Mouse (Mus musculus) adrenal gland, adult 18-20 months (tissue): ENCODE data around the gene Slc5a2. TPM values are rescaled to one million over a fixed set of nuclear protein-coding genes. Genes with fewer than 3 reads are reported as not detected.

Source experiments
- DNase-seq, 2 experiments: peaks; one replicate each; pipeline ENCODE4 v3.0.0; 2021 to 2022; ENCODE audit warnings: low spot score in 2 of 2
- total RNA-seq, 2 experiments: library from RNA; stranded (reverse); gene quantifications; 1 replicate in 1 of 2; 2 replicates in 1 of 2; pipeline ENCODE4 v1.2.3; 2021

Gene Slc5a2
- total RNA-seq, 2 experiments from 2014 or later = 1.3 TPM; not detected in 1

DNA sequence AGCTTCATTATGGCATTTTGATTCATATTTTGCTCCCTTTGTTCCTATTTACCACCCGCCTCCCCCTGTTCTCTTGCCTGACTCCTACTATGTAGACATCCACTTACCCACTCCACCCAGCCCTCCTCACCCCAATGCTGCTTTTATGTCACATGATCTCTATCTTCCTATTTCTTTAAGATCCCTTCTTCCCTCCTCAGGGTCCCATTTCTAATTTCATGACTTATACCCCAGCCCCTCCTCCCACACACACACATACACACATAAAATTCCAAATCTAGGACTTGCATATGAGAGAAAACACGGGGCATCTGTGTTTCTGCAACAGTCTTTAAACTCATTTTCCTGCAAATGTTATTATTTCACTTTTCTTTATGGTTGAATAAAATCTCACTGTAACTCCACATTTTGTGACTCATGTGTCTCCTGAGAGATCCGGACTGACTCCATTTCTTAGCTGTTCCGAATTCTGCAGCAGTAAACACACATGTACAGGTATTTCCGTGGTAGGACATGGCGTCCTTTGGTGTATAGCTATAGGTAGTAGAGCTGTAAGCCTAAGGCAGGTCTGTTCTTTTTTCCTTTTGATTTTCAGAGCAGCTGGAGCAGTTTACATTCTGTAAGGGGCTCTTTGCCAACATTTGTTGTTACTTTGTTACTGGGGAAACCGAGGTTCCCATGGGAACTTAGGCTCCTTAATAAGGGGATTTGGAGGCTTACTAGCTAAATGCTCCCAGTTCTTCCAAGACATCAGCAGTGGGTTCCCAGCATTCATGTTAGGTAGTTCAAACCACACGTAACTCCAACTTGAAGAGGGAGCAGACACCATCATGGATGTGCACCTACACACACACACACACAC is 33.3 kb downstream of the Slc5a2 start:
- DNase-seq = no peak

DNA sequence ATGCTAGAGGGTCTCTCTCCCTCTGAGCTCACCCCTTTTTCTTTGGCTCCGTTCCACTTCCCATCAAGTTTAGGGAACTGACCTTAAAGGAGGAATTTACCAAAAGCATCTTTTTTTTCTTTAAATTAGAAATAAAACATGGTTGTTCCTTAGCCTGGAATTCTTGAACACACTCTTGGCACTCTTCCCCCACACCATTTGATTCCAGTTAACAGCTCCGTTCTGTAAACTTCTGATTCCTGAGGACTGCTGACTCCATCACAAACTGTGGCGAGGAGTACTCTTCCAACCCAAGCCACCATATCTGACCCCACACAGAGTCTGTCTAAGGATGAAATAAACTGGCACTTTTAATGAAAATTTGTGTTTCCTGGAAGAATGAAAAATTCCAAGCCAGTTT is 35.5 kb downstream of the Slc5a2 start:
- no peak for DNase-seq

DNA sequence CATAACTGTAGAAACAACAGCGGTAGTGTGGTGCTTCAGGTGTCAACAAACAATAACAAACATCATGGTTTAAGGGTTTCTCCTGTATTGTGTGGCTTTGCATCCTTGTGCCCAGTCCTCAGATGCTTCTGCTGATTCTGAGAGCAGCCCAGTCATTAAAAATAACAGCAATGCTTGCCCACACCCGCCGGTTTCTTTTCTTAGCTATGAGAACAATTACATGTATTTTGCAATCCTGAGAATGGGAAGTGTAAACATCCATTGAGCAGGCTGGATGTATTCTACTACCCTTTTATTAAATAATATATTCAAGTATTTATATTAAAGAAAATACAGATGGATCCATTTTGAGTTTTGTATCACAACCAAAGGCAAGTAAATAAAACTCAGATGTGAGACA is 36.7 kb downstream of the Slc5a2 start:
- no peak for DNase-seq

DNA sequence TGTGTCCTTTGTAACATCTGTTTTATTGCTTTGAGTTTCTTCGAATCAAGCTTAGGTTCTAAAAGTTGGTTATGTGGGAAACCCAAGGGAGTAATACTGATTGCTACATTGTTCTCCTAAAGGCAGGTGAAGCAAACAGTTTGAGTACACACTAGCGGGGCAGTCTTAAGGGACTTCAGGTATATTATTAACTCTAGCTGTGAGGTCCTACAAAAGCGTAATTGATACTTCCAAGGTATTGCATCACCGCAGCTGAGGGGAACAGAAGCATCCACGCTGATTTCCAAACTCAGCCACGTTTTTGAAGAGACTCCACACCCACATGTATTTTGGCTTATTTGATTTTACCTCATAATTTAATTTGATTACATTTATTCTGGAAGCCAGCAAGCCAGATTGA is 38.7 kb downstream of the Slc5a2 start:
- DNase-seq = no peak

DNA sequence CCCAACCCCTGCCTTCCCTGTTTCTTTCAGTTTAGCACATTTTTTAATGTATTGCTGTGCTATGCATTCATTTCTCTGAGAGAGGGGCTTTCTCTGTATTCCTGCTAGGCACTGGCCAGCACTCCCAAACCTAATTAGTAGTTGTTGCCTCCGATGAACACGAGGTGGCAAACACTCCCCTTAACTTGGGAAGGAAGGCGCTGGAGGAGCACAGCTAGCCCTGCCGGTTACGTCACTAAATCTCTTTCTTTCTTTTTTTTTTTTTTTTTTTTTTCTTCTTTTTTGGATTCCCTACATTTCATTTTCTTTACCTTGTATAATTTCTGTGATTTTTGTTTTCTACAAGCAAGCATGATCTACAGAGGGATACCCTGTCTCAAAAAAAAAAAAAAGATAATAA is 39.5 kb downstream of the Slc5a2 start:
- DNase-seq = no peak

DNA sequence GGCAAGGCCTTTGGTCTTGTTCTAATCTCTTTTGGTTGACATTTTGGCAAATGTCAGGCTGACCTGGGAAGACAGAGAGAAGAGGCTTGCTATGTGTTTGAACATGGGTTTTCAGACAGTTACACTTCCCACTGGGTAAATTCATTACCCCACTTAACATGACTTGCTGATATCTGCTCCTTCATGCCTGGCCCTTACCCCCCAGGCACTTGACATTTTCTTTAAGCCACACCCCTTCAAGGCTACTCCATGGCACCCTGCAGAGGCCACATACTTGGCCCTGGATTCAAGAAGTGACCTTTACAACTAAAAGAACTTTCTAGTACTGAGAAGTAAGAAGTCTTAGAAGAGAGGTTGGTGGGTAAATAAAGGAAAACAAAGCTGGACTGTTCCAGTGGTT is 42.4 kb downstream of the Slc5a2 start:
- DNase-seq = peak in 1 of 2 experiments; percentile 26

DNA sequence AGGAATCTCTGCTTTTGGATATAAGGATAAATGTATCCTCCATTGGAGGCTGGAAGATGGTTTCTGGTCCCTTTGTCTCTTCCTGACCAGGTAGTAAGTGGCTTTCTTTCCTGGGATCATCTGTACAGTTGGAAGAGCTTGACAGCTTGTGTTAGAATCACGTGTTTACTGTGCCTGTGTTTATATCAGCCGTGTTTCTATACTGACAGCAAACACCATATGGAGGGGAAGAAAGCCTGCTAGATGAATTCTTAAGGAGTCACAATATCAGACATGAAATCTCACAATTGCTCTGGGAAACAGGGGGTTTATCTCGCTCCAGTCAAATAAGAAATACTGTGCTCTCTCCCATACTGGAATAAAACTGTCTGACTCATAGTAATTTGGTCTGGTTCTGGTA is 43.8 kb downstream of the Slc5a2 start:
- DNase-seq = no peak

DNA sequence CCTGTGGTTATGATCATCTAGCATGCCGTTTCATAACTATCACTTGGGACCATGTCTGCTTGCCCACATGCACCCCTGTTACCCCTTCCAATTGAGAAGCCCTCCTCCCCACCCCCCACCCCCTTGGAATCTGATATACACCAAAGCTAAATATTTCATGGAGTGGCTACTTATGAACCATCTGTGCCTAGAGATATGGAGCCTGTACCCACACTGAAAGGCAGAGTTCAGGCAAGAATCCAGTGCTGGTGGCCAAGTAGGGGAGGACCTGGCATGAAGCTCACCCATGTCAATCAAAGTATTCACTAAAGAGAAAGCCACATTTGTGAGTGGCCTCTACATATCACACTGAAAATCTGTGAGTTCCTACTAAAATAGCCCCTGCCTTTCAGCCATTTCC is 44.3 kb downstream of the Slc5a2 start:
- no peak for DNase-seq

DNA sequence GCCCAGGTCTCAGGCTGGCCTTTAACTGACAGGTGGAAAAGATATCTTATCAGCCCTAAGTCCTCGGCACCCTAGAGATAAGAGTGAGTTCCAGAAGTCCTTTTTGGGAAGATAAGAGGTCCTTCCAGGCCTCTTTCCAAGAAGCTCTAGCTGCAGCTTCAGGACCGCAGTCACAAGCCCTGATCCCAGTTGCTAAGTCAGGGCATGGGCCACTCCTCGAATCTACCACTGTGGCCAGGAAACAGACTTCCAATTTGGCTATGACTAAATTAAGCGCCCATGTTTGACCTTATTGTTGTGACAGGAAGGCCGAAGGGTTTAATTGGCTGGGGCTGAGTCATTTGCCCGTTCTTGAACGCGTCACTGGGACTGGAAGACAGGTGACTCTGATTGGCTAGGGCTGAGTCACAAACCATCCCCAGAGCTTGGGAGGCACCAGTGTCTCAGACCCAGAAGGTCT is 44.8 kb downstream of the Slc5a2 start:
- DNase-seq = peak in 1 of 2 experiments; percentile 54

DNA sequence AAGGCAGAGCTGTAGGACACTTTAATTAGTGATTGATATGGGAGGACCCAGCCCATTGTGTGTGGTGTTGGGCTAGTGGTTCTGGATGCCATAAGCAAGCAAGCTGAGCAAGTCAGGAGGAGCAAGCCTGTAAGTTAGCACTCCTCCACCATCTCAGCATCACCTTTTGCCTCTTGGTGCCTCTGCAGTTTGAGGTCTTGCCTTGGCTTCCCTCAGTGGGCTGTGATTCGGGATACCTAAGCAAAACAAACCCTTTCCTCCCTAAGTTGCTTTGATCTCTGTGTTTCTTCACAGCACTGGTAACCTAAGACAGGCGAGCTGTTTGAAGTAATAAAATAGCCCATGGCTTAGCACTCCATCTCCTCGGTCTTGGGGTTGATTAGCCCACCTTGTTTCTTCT is 45.8 kb downstream of the Slc5a2 start:
- no peak for DNase-seq

DNA sequence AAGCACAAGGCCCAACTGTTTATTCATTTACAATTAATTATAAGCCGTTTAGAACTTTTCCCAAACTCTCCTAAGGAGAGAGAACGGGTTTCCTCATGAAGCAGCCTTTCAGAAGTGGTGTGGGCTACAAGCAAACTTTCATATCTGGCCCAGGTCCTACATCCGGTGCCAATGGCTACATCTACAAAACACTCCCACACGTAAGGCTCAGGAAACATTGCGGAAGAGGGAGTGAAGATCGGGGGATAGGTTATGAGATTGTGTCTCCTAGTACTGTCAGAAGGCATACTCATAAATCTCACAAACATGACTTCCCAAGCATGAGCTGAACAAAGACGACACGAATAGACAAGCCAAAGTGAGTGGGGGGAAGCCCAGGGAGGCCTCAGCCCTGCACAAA is 46.4 kb downstream of the Slc5a2 start:
- no peak for DNase-seq

DNA sequence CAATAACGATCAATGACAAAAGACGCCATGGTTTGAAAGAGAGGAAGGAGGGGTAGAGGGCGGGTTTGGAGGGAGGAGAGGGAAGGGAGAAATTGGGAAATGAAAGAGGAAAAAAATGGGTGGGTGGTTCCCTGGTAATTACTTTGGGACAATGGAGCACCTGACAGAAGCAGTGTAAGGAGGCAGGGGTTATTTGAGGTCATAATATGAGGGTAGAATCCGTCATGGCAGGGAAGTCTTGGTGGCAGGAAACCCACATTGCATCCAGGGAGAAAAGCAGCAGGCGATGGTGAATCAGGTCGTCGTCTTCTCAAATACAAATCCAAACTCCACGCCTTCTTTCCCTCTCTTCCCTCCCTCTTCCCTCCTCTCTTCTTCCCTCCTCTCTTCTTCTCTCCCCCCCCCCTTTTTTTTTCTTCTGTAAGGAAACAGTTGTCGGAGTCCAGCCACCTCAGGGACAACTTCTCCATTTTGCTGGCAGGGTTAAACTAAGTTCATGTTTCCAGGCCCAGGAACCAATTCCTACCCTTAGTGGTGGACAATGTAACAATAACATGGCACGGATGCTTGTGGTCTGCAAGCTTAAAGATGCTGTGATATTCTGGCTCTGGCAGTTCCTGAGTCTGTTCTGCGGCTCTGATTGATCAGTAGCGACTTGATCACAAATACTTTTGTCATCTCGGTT is 47.1 kb downstream of the Slc5a2 start:
- DNase-seq = no peak

DNA sequence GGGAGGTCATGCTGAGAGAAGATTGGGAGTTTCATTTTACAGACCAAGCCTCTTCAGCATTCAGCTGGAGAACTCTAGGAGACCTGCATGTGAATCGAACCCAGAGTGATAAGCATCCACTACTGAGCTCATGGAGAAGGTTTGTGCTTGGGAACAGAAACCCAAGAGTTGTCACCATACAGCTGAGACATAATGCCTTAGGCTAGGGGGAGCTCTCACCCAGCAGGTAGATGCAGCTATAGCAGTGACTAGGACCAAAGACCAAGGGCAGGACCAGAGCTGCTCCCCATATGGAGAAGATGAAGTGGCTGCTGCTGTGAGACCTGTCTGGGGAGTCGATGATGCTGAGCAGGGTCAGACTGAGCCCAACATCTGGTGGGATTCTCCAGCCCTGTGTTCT is 48.1 kb downstream of the Slc5a2 start:
- no peak for DNase-seq

DNA sequence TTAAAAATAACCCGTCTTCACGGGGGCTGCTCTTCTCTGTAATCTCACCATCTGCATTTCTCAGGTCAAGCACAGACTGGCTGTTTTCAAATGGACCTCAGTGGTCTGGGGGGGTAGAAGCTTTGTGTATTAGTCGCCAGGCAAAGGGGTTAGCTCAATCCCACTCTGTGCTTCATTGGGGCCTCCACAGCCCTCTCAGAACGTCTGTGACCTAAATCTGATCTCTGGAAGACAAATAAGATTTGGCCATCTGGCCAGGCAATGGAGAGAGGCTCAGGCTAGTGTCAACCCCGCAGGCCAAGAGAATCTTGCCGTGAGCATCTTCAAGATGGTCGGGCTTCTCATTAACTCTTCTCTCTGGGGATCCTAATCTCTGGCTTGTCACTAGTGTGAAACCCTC is 49.0 kb downstream of the Slc5a2 start:
- DNase-seq = no peak

DNA sequence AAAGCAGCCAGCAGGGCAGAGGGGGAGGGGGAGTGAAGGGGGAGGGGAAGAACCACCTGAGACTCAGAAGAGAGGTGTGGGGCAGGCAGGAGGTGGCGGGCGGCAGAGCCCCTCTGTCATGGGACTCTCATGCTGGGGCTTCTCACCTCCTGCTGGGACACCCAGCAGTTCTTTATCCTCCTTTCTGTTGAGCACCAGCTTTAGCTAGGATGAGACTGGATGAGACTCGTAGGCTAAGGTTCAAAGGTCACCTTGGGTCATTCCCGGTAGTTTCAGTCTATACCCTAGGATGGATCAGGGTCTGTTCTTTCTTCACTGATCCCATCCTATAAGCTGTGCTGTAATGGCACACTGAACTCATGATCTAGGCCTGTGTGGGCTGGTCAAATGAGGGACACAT is 51.6 kb downstream of the Slc5a2 start:
- no peak for DNase-seq

DNA sequence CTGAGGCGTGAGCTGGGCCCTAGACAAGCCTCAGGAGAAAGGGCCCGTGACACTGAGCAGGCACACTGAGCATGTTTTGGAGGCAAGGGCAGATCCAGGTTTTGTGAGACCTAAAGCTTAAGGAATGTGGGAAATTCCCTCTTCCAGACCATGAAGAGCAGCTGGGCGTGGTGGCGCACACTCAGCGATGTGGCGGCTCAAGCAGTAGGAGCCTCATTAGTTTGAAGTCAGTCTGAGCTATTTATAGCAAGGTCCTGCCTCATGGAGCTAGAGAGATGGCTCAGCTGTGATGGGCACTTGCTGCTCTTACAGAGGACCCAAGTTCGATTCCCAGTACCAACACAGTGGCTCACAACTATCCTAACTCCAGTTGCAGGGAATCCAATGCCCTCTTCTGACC is 53.7 kb downstream of the Slc5a2 start:
- no peak for DNase-seq

DNA sequence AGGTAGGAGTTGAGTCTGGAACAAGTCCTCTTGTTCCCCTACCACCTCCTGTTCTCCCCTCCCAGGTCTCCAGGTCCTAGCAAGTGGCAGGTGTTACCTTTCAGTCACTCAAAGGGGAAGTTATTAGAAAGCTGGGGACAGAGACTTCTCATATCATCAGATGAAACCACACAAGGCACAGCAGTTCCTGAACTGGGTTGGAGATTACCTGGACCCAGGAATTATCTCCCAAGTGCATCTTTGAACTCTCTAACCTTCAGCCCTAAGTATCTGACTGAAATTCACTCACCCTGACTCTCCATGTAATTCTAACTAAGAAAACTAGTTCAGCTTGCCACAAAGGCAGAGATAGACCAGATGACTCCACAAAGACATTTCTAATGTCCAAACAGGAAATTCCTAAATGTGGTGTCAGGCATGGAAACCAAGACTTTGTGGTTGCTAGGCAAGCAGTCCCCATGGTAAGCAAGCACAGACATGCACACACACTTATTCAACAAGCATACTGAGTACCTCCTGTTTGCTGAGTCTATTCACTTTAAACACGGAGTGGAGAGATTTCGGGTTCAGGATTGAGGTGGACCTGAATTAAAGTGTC is 54.9 kb downstream of the Slc5a2 start:
- DNase-seq = no peak

DNA sequence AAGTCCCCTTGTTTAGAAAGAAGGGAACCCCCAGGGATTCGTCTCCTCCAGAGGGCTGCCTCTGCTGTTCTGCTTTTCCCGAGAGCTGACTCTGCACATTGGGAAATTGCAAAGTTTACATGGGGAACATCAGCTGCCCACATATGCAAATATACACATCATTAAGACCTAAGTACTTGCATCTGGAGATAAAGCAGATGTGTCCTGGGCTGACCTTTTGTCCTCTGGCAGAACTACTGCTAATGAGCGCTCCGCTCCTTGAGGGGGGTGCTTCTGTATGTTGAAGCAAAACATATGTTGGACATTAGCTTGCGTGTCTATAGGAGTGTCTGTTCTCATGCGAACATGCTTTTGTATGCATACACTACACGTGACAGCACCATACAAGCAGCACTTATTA is 55.8 kb downstream of the Slc5a2 start:
- no peak for DNase-seq
